Mouse (Mus musculus) testis, adult 2 months (tissue): ENCODE measurements around the gene Hsdl2.

ENCODE experiments used
- CTCF ChIP-seq: fragments of 200-500 bp; IDR thresholded peaks from 2 replicates; pipeline ENCODE4 v1.5.1; 2012; ENCODE audit warnings: low read depth, mild to moderate bottlenecking, inconsistent platforms, low read length, moderate library complexity; ENCODE audit not compliant: control insufficient read depth, insufficient read depth, insufficient replicate concordance
- POLR2A ChIP-seq: fragments of 200-500 bp; IDR thresholded peaks from 2 replicates; pipeline ENCODE4 v1.6.1; 2012; ENCODE audit warnings: low read depth, mild to moderate bottlenecking, inconsistent platforms, low read length, moderate library complexity; ENCODE audit not compliant: control insufficient read depth

DNA sequence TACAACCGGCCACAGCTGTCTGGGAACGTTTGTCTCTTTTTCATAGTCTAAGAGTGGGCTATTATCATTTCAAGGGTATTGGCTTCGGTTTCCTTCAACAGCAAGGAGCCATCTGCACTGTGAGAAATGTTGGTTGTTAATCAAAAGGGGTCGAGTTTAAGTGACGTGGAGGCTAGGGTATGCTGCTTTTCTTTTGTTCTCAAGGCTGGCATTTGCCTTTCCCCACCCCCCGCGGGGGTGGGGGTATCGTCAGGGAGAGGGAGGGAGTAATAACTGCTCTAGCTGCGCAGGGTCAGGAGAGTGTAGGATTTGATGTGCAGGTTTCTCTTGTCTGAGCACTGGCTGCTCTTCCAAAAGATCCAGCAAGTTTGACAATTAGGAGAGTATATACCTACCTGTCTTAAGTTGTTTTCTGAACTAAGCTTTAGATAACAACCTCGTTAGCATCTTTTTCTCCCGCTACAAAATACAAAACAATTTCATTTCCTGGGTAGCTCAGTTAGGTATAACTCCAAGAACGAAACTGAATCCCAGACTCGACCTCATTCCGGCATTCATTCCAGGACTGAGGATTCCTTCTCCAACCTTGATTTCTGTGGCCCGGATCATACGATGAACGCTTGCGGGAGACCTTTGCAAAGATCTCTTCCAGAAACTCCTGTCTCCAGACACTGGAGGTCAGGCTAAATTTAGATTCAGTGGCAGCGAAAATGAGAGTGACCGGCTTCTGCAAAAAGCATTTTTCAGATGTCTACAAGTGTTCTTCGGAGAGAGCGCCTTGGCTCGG lies 675 bp upstream of the Hsdl2 start:
- TF ChIP-seq CTCF (no peak), POLR2A (no peak)
